Mouse (Mus musculus): ENCODE data around the gene Arl2.
"Not testable (repeated sequence)": the region's sequence is repeated elsewhere in the genome, so short reads cannot be mapped to it uniquely, and the experiment has no call there.

Arl2 gene

GRCm38 (mm10) chr19:6141394-6141749 lies at the start of gene Arl2:
TSS of gene Arl2 (minus strand) at chr19:6141548.
- DNase-seq (ENCODE audit: inconsistent ontology term) = peak; percentile 92

GRCm38 (mm10) chr19:6184131-6184530 lies 42.8 kb upstream of the Arl2 start, which contains the start of gene Majin:
TSS of gene Majin (plus strand) at chr19:6184388.
- no peak for DNase-seq (ENCODE audit: inconsistent ontology term)

GRCm38 (mm10) chr19:6182534-6182933 lies 41.2 kb upstream of the Arl2 start:
- DNase-seq (ENCODE audit: inconsistent ontology term) = no peak

GRCm38 (mm10) chr19:6181629-6182028 lies 40.3 kb upstream of the Arl2 start:
- DNase-seq (ENCODE audit: inconsistent ontology term) = no peak

GRCm38 (mm10) chr19:6178775-6179174 lies 37.4 kb upstream of the Arl2 start:
- DNase-seq (ENCODE audit: inconsistent ontology term) = no peak

GRCm38 (mm10) chr19:6174771-6175170 lies 33.4 kb upstream of the Arl2 start:
- no peak for DNase-seq (ENCODE audit: inconsistent ontology term)

GRCm38 (mm10) chr19:6171215-6171614 lies 29.9 kb upstream of the Arl2 start:
- no peak for DNase-seq (ENCODE audit: inconsistent ontology term)

- no peak for DNase-seq (ENCODE audit: inconsistent ontology term)
Measured at GRCm38 (mm10) chr19:6166750-6167149, 25.4 kb upstream of the Arl2 start.

GRCm38 (mm10) chr19:6163872-6164547 lies 22.7 kb upstream of the Arl2 start:
- no peak for DNase-seq (ENCODE audit: inconsistent ontology term)

- DNase-seq (ENCODE audit: inconsistent ontology term) = peak; percentile 48
Measured at GRCm38 (mm10) chr19:6157220-6157619, 15.9 kb upstream of the Arl2 start.

- no peak for DNase-seq (ENCODE audit: inconsistent ontology term)
Measured at GRCm38 (mm10) chr19:6156372-6156771, 15.0 kb upstream of the Arl2 start.

- no peak for DNase-seq (ENCODE audit: inconsistent ontology term)
Measured at GRCm38 (mm10) chr19:6155174-6155573, 13.8 kb upstream of the Arl2 start.

- DNase-seq (ENCODE audit: inconsistent ontology term) = no peak
Measured at GRCm38 (mm10) chr19:6144842-6145241, 3.5 kb upstream of the Arl2 start.

- peak; percentile 98 for DNase-seq (ENCODE audit: inconsistent ontology term)
Measured at GRCm38 (mm10) chr19:6140678-6141393, 512 bp downstream of the Arl2 start, which contains the start of gene Batf2. TSS of gene Batf2 (plus strand) at chr19:6140983.

GRCm38 (mm10) chr19:6140374-6140677 lies 1.0 kb downstream of the Arl2 start:
- no peak for DNase-seq (ENCODE audit: inconsistent ontology term)

- DNase-seq (ENCODE audit: inconsistent ontology term) = no peak
Measured at GRCm38 (mm10) chr19:6139701-6140100, 1.6 kb downstream of the Arl2 start.

- peak; percentile 98 for DNase-seq (ENCODE audit: inconsistent ontology term)
Measured at GRCm38 (mm10) chr19:6136397-6136796, 5.0 kb downstream of the Arl2 start.

- not testable (repeated sequence) for DNase-seq (ENCODE audit: inconsistent ontology term)
Measured at GRCm38 (mm10) chr19:6133197-6133596, 8.2 kb downstream of the Arl2 start.

GRCm38 (mm10) chr19:6132171-6132827 lies 9.0 kb downstream of the Arl2 start:
- DNase-seq (ENCODE audit: inconsistent ontology term) = no peak

- DNase-seq (ENCODE audit: inconsistent ontology term) = not testable (repeated sequence)
Measured at GRCm38 (mm10) chr19:6130414-6131128, 10.8 kb downstream of the Arl2 start.

GRCm38 (mm10) chr19:6127760-6128341 lies 13.5 kb downstream of the Arl2 start, which contains the start of gene Snx15:
TSS of gene Snx15 (minus strand) at chr19:6128304.
- DNase-seq (ENCODE audit: inconsistent ontology term) = peak; percentile 96

Data from Muller cell, postnatal 12 days (primary cell).